Mouse (Mus musculus): ENCODE measurements around the gene Olfr391-ps.

Gene Olfr391-ps

GRCm38 (mm10) chr11:73802952-73803351 is at the start of gene Olfr391-ps:
TSS of gene Olfr391-ps (minus strand) at chr11:73803052.
- DNase-seq (ENCODE audit: low read depth, low spot score), result no peak

- DNase-seq (ENCODE audit: low read depth, low spot score), result no peak
Observed at GRCm38 (mm10) chr11:73851354-73851753, 48.5 kb upstream of the Olfr391-ps start, which contains the start of gene Olfr393. TSS of gene Olfr393 (minus strand) at chr11:73851454.

- DNase-seq (ENCODE audit: low read depth, low spot score), result no peak
Observed at GRCm38 (mm10) chr11:73816949-73817348, 14.1 kb upstream of the Olfr391-ps start, which contains the start of gene Olfr392. TSS of gene Olfr392 (minus strand) at chr11:73817049.

GRCm38 (mm10) chr11:73782664-73783063 is 20.2 kb downstream of the Olfr391-ps start, which contains the start of gene Olfr390:
TSS of gene Olfr390 (plus strand) at chr11:73782964.
- DNase-seq (ENCODE audit: low read depth, low spot score), result no peak

- DNase-seq (ENCODE audit: low read depth, low spot score), result no peak
Observed at GRCm38 (mm10) chr11:73780613-73781012, 22.2 kb downstream of the Olfr391-ps start, which contains the start of gene Olfr389. TSS of gene Olfr389 (minus strand) at chr11:73780713.

- DNase-seq (ENCODE audit: low read depth, low spot score), result no peak
Observed at GRCm38 (mm10) chr11:73759115-73759514, 43.7 kb downstream of the Olfr391-ps start.

Measured in WW6 (cell line).